7 mouse cellular contexts compared by ENCODE assay signal in the genomic region with DNA sequence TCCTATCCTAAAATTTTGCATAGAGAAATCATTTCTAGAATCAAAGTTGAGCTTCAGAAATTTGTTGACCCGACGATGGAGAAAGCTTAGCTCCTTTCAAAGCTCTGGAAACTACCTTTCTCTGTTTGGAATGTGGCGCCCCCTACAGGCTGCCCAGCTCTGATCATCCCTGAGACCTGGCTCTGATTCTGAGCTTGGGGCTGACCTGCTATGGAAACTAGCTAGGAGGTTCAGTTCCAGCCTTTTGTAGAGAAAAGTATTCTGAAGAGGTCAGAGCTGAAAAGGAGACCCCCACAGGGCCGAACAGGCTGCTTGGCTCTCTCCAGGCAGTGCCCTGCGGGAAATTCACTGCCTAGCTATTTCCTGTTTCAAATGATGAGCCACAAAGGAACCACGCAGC.
A peak's percentile ranks its signal among the peaks of the same experiment; 100 is the strongest.
DNase-seq lines count a peak whose midpoint lies in the region; ATAC-seq and TF ChIP-seq lines count a peak whose summit lies in the region.

No protein-coding gene starts in this region.

- no peaks in the 10 kb centered on the region for H3K9me3 ChIP-seq in midbrain, embryonic 11.5 days (ENCODE audit: control insufficient read depth, low read length)
- H3K9me3 ChIP-seq in midbrain, embryonic 13.5 days, result no peaks in the 10 kb centered on the region
- no peaks in the 10 kb centered on the region for H3K9me3 ChIP-seq in liver, postnatal 0 days (ENCODE audit: low read length)

- no peak for ATAC-seq in midbrain, embryonic 11.5 days (ENCODE audit: low FRiP score)
- ATAC-seq in midbrain, embryonic 13.5 days, result no peak
- ATAC-seq in liver, postnatal 0 days, result no peak

- TF ChIP-seq EP300 in liver, postnatal 0 days (IDR thresholded peaks at IDR 0.05; ENCODE audit: low read depth), result no peak

- H3K9ac ChIP-seq in midbrain, embryonic 11.5 days (ENCODE audit: low read length), result no peak overlapping the region
- no peak overlapping the region for H3K9ac ChIP-seq in midbrain, embryonic 13.5 days (replicated peaks)
- no peak overlapping the region for H3K9ac ChIP-seq in liver, postnatal 0 days (replicated peaks)

- peaks cover 8% of the 10 kb centered on the region; the same call in 1 of the 2 replicates for H3K4me1 ChIP-seq in midbrain, embryonic 11.5 days (ENCODE audit: control insufficient read depth, insufficient read depth, low read length)
- H3K4me1 ChIP-seq in midbrain, embryonic 13.5 days (replicated peaks), result peaks cover 25% of the 10 kb centered on the region
- H3K4me1 ChIP-seq in cortical plate, adult 2 months (ENCODE audit: control insufficient read depth, insufficient read depth, low read length), result no peaks in the 10 kb centered on the region
- H3K4me1 ChIP-seq in liver, postnatal 0 days (ENCODE audit: insufficient read depth), result no peaks in the 10 kb centered on the region

- TF ChIP-seq POLR2A in cortical plate, adult 2 months (IDR thresholded peaks at IDR 0.05; ENCODE audit: extremely low read depth, insufficient read depth, low read length), result no peak

- H3K36me3 ChIP-seq in midbrain, embryonic 11.5 days (ENCODE audit: control insufficient read depth, insufficient read depth, low read length), result no peaks in the 10 kb centered on the region
- H3K36me3 ChIP-seq in midbrain, embryonic 13.5 days, result no peaks in the 10 kb centered on the region
- H3K36me3 ChIP-seq in liver, postnatal 0 days (replicated peaks; ENCODE audit: insufficient read depth, low read length), result no peaks in the 10 kb centered on the region

- DNase-seq in midbrain, embryonic 11.5 days (ENCODE audit: low spot score, missing footprints), result peak; percentile 94
- DNase-seq in adrenal gland, adult 18-20 months (ENCODE audit: low spot score in 2 of 2), result peak; percentile 30 to 59
- peak; percentile 45 for DNase-seq in kidney, postnatal 14 days
- DNase-seq in liver, postnatal 0 days, result peak; percentile 62
- peak; percentile 29 to 73 for DNase-seq in spleen, adult 18-20 months

- no peak overlapping the region for H3K4me2 ChIP-seq in midbrain, embryonic 11.5 days
- no peak overlapping the region for H3K4me2 ChIP-seq in midbrain, embryonic 13.5 days (replicated peaks)
- H3K4me2 ChIP-seq in liver, postnatal 0 days (ENCODE audit: low read depth, low read length), result no peak overlapping the region

- H3K27me3 ChIP-seq in midbrain, embryonic 11.5 days (ENCODE audit: control insufficient read depth, insufficient read depth, low read length), result no peaks in the 10 kb centered on the region
- 0 out of 2 replicates have a peak, but pooled peaks cover 7% of the 10 kb centered on the region for H3K27me3 ChIP-seq in midbrain, embryonic 13.5 days
- H3K27me3 ChIP-seq in liver, postnatal 0 days (ENCODE audit: insufficient read depth, low read length), result no peaks in the 10 kb centered on the region

- WGBS in midbrain, embryonic 11.5 days, result 23% methylated on average over 6 of the region's 6 CpGs
- WGBS in midbrain, embryonic 13.5 days, result 22% methylated on average over 6 of the region's 6 CpGs
- 14% methylated on average over 6 of the region's 6 CpGs for WGBS in liver, postnatal 0 days (ENCODE audit: insufficient replicate concordance)

- TF ChIP-seq CTCF in cortical plate, adult 2 months (IDR thresholded peaks at IDR 0.05; ENCODE audit: extremely low read depth, insufficient read depth, low read length), result peak; percentile 55
- TF ChIP-seq CTCF in liver, postnatal 0 days (IDR thresholded peaks at IDR 0.05; ENCODE audit: low read depth), result peak; percentile 66

- no peak overlapping the region for H3K27ac ChIP-seq in midbrain, embryonic 11.5 days (ENCODE audit: low read depth, low read length)
- H3K27ac ChIP-seq in midbrain, embryonic 13.5 days, result no peak overlapping the region
- no peak overlapping the region for H3K27ac ChIP-seq in cortical plate, adult 2 months (ENCODE audit: insufficient read depth, low read length)
- H3K27ac ChIP-seq in liver, postnatal 0 days (ENCODE audit: low read depth), result no peak overlapping the region

- no peak overlapping the region for H3K4me3 ChIP-seq in midbrain, embryonic 11.5 days (ENCODE audit: low read depth, low read length)
- H3K4me3 ChIP-seq in midbrain, embryonic 13.5 days (replicated peaks), result no peak overlapping the region
- H3K4me3 ChIP-seq in cortical plate, adult 2 months (ENCODE audit: insufficient read depth, low read length), result no peak overlapping the region
- H3K4me3 ChIP-seq in liver, postnatal 0 days (ENCODE audit: low read depth, low read length), result no peak overlapping the region
